Mouse (Mus musculus) frontal cortex, adult 2 months (tissue): Measurements from ENCODE around the gene Nr6a1. TPM values are rescaled to one million over a fixed set of nuclear protein-coding genes. Genes with fewer than 3 reads are reported as not detected.

ENCODE experiments used
- DNase-seq, 2 experiments: peaks; one replicate each; pipeline ENCODE4 v3.0.0; 2022; ENCODE audit warnings: low spot score in 1 of 2; ENCODE audit errors: extremely low spot score in 1 of 2
- polyA plus RNA-seq: library from polyadenylated mRNA; depleted of rRNA; stranded (reverse); fragments of >200 nt; gene quantifications from 2 replicates; pipeline ENCODE4 v1.2.3, GENCODE M21; 2012

Gene Nr6a1
- polyA plus RNA-seq, 1 experiment: 5.8 TPM

DNA sequence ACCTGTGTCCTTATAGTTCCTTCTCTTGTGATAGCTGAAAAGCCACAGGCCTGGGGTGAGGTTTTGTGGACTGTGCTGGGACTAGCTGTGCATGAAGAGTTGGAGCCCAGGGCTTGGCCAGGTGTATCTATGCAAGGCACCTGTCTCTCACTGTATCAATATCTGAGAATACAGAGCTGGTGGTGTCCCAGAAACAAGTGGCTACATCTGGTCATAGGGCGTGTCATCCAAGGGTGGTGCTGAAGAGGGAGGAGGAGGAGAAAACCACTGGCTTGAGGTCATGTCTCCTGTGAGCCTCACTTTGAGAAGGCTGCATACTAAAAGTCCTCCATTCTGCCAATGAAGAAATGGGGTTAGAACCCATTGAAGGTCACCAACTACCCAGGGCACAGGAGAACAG is 10.5 kb upstream of the Nr6a1 start:
- no peak for DNase-seq

DNA sequence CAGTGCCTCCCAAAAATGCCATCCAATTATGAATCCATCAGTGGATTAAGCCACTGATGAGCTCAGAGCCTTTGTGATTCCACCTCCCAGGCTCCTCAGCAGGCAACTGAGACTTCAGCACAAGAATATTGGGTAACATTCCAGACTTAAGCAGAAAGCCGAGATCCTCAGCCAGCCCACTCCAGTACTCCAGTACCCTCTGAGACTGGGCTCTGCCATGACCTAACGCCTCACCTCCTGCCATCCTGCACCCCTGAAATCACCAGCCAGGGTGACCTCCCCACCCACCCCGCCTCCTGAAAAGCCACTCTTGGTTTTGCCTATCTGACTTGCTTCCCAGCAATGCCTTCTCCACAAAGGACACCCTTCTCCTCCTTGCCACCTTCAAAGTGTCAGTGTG is 9.9 kb upstream of the Nr6a1 start:
- DNase-seq: no peak

DNA sequence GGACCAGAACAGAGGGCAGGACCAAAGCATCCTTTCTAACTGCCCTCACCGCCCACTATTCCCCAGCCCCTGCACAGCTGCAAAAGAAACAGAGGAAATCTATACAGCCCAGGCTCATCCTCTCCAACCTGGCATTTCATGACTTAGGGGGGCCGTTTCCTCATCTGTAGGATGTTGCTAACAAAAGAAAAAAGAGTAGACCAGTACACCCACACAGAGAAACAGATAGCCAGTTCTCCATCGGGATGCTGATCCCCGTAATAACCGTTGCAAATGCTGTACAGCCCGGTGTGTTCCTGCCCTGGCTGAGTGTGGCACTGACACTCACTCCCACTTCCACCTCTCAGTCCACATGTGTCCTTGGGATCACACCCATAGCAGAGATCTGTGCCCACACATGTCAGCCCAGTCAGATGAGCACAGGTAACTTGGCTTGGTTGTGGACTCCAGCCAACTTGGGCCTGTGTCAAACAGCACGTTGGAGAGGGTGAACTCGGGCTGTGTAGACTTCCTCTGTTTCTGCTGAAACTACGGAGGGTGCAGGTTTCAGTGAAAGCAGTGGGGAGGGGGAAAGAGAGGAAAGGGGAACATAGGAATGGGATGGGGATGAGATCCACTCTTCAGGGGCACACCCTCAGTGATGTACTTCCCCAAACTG is 9.4 kb upstream of the Nr6a1 start:
- no peak for DNase-seq

- no peak for DNase-seq
Observed at GRCm38 (mm10) chr2:38934936-38935335, 7.4 kb upstream of the Nr6a1 start.

DNA sequence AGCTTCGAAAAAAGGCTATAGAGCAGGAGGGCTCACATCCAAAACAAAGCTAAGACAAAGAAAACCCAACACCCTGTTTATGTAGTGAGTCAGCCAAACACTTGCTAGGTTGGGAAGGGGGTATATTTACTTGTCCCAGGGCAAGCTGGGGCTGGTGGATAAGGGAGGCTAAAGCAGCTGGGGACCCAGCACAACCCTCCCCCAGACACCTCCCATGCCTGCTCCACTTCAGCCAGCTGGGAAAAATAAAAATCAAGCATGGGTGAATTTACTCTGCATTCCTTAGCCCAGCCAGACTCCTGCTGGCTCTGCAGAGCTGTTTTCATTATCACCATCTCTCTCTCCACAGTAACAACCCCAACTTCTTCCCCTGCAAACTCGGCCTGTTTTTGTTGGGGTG is 6.4 kb upstream of the Nr6a1 start:
- no peak for DNase-seq

DNA sequence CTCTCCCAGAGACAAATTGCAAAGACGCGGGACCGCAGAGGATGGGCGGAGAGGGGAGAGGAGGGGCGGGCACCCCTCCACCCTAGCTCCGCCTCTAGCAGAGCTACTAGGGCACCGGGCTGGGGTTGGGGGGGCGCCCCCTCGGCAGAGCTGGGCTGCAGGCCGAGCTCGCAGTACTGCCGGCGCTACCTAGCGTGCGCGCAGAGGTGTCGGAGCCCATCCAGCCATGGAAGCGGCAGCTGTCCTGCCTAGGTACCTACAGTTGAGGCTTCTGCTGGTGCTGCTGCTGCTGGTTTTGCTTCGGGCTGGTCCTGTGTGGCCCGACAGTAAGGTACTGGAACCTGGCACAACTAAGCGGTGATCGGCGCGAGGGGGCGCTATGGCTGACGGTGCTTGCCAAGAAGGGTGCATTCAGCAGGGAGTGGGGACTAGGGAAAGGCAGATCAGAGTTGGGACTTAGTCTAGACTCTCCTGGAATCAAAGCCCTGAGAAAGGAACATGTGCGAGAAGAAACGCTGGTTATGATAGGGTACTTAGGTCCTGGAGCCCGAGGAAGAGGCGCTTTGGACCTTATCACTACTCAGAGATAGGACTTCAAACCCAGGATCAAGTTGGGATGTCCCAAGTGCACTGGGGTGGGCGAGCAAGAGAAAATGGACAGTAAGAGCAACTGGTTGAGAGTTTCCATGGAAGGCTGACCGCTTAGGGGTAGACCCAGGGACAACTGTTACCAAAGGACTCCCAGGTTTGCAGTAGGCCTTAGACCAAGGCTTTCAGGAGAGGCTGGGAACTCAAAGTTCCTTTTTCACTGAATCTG is 4.6 kb upstream of the Nr6a1 start, which contains the start of gene Olfml2a:
Olfml2a (plus strand) TSS at position 128 of the 817 bp plus-strand sequence.
- peak in 1 of 2 experiments; percentile 69 for DNase-seq

DNA sequence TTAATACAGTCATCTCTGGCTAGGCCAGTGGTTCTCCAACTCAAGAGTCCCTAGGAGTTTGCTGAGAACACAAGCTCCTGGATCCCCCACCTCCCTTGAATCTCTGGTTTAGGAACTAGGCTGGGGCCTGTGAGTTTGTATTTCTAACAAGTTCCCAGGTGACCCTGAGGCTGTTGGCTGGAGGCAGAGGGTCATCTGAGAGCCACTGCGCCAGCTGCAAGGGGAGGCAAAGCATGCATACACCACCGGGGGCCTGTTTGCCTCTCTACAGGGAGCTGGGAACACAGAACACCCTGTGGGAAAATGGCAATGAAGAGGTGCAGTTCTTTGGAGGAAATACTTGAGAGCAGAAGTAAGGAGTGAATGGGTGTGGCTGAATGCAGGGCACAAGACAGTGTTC is 2.8 kb upstream of the Nr6a1 start:
- DNase-seq: no peak

- DNase-seq: peak; percentile 86 to 96
Observed at GRCm38 (mm10) chr2:38926145-38926891, 1.2 kb downstream of the Nr6a1 start.

DNA sequence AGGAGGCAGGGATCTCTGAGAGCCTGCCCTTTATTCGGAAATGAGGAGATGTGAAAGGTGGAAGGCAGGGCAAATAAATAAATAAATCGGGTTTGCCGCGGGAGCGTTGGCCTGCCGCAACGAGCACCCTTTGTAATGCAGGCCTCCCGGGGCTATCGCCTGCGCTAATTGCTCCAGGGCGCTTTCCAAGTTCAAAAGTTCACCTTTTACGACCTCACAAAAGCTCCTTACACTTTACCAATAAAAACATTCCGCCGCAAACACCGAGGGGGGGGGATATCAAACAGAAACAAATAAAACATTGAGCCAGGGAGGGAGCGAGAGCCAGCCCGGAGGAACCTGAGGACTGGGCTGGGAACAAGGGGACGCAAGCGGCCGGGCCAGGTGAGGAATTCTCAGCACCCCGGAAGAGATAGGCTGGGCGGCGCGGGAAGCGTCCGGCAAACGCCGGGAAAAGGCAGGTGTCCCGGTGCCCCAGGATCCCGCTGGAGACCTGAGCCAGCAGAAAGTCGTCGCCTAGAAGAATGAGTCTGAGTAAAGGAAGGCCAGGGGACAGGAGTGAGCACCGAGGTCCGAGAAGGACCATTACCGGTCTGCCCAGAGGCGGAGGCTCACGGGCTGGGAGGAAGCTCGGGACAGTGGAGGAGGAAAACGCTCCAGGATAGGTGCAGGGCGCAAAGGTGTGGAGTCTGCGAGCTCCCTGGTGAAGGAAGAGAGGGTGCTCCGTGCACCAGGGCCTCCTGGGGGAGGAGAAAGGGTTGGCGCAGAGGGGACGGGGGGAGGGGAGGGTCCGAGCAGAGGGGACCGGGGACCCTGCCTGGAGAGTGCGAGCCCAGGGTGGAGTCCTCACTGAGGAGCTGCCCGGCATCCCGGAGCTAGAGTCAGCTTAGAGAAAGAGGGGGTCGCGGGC is 2.1 kb downstream of the Nr6a1 start:
- no peak for DNase-seq

DNA sequence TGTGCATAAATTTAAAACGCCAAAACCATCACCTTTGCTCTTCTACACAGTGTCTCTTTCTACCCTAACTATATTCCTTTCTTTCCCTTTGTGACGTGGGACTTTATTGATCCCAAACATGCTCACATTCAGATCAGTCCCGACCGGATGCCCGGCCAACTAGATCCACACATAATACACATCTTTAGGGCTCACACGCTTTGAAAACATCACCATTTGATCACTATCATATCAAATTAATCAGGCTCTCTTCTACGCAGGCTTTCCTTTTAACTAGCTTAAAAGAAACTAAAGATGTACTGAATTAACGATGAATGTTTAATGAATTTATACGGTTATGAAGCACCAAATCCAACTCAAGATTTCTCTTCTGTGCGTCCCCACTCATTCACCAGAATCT is 2.9 kb downstream of the Nr6a1 start:
- DNase-seq: no peak

- DNase-seq: no peak
Observed at GRCm38 (mm10) chr2:38923911-38924310, 3.6 kb downstream of the Nr6a1 start.

DNA sequence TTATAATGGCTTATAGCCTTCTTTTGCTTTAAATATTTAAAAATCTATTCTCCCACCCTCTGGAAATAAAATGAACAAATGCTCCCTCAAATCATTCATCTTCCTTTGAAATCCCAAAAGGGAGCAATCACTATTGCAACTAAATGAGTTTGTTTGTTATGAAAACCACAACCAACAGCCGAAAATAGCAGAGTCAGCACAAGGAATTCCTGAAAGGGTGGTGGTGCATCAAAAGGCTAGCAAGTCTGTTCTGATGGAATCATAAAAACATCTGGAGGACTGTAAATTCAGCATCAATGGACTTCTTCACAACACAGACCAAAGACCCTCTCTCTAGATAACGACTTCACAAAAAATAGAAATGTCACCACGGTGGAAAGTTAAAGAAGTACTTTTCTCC is 4.0 kb downstream of the Nr6a1 start:
- no peak for DNase-seq

- DNase-seq: no peak
Observed at GRCm38 (mm10) chr2:38921374-38921773, 6.1 kb downstream of the Nr6a1 start.

DNA sequence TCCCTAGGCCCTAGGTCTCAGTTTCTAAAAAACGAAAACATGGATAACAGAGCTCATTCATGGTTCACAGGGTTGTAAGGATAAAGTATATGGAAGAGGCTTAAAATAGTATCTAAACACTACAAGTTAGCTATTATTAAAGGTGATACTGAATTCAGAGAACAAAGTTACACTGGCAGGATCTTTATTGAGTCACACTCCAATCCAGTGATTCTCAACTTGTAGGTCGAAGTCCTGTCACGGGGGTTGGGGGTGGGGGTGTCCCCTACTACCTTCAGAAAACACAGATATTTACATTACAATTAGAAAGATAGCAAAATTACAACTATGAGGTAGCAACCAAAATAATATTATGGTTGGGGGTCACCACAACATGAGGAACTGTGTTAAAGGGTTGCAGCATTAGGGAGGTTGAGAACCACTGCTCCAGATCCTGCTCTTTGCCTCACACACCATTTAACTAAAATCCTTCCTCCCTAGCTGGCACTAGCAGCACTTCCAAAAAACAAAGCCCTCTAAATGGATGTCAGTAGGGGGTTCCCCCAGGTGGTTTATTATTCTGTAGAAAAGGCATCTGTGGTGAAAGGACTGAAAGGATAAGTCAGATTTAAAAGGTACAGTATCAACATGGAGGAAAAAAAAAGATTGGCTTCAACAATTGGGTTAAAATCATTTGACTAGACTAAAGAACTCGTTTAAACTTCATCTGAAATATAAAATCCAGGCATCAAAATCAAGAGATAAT is 10.4 kb downstream of the Nr6a1 start:
- no peak for DNase-seq

DNA sequence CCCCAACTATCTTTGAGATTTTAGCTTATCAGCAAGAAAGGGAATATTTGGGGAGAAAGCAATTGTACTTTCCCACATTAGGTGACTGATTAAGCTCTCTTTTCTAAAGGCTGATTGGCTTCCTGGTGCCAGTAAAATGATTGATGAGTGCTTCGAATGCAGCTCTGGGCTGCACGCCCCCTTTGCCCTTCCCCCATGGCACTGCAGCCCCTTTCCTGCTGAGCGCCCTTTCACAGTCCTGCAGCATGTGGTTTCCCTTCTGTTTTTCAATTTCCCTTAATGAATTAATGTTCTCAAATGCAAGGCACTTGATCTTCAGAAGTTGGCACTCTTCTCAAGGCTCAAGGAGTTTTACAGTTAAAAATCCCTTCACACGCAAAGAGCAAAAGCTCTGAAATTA is 12.5 kb downstream of the Nr6a1 start:
- no peak for DNase-seq

- DNase-seq: no peak
Observed at GRCm38 (mm10) chr2:38914517-38914916, 13.0 kb downstream of the Nr6a1 start.

DNA sequence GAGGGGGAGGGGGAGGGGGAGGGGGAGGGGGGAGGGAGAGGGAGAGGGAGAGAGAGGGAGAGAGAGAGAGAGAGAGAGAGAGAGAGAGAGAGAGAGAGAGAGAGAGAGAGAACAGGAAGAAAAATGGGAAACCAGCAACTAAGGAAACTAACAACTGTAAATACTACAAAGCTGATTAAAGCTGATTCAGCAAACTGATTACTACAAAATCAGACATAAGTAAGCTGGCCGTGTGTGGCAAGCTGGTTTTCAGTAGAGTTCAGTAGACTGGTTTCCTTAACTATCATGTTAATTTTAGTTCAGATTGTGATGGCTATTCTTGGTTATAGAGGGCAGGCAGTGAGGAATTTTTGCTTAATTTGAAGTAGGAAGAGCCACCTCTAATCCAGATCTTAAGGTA is 18.9 kb downstream of the Nr6a1 start:
- no peak for DNase-seq

GRCm38 (mm10) chr2:38906097-38906496 is 21.4 kb downstream of the Nr6a1 start:
- DNase-seq: peak; percentile 23 to 67

DNA sequence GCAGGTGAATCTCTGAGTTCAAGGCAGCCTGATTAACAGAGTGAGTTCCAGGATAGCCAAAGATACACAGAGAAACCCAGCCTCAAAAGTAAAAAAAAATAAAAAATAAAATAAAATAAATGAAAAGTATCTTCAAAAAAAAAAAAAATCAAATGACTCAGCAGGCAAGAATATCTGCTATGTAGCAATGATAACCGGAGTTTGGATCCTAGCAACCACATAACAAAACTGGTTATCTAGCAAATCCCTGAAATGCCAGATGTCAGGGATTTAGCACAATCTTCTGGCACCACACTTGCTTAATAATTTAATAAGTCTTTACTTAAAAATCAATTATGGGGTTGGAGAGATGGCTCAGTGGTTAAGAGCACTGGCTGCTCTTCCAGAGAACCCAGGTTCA is 23.2 kb downstream of the Nr6a1 start:
- DNase-seq: no peak

DNA sequence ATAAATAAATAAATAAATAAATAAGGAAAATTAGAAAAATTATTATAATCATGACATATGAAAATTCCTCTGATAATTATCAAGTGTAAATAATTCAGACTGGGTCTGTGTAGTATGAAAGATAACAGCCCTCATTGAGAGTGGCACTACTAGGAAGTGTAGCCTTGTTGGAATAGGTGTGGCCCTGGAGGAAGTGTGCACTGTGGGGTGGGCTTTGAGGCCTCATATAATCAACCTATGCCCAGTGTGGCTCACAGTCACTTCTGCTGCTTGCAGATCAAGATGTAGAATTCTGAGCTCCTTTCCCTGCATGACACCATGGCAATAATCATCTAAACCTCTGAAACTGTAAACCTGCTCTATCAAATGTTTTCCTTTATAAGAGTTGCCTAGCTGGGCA is 24.6 kb downstream of the Nr6a1 start:
- DNase-seq: no peak
